Mouse (Mus musculus) left cerebral cortex, adult 8-10 months (tissue): Measurements from ENCODE around the gene Trpc2. TPM values are rescaled to one million over a fixed set of nuclear protein-coding genes. Genes with fewer than 3 reads are reported as not detected.
"Not testable (repeated sequence)": the region's sequence is repeated elsewhere in the genome, so short reads cannot be mapped to it uniquely, and the experiment has no call there.

Source experiments
- DNase-seq, 2 experiments: peaks; one replicate each; pipeline ENCODE4 v3.0.0; 2022; ENCODE audit warnings: low spot score in 2 of 2
- total RNA-seq, 4 experiments: library from RNA; stranded (reverse); gene quantifications; 2 replicates each; pipeline ENCODE4 v1.2.4; 2022

The Trpc2 gene
- 1 to 10 TPM in 3 of 4 experiments, under 1 TPM in 1; 0.61 to 2.4 (median 1.3) TPM for total RNA-seq

- no peak for DNase-seq
Observed at GRCm38 (mm10) chr7:102082816-102083215, at the start of gene Trpc2. Gene Trpc2, plus strand, starts transcription at chr7:102083116.

DNA sequence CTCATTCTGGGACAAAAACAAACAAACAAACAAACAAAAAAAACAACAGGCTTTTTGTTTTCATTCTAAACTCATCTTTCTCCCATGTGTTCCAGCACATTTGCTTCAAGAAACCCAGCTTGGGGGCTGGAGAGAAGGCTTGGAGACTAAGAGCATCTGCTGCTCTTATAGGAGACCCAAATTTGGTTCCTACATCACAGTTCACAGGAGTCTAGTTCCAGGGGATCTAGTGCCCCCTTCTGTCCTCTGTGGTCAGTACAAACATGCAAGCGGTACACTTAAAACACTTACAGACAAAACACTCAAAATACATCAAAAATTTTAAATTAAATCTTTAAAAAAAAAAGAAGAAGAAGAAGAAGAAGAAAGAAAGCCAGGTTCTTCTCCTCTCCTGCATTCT lies 48.0 kb upstream of the Trpc2 start:
- DNase-seq: no peak

DNA sequence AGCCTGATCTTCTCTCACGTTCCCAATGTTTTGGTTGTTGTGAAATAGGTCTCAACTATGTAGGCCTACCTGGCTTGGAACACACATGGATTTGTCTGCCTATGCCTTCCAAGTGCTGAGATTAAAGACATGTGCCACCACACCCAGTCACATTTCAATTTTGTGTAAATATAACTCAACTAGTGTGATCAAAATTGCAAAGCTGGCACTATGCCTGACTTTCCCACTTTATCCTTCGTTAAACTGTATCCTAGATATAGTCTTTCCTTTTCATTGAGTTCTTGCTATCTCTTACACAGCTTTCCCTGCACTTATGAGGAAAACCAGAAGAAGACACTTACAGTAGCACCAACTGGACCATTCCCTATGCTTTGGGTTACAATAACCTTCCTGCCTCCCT lies 47.4 kb upstream of the Trpc2 start:
- DNase-seq: no peak

DNA sequence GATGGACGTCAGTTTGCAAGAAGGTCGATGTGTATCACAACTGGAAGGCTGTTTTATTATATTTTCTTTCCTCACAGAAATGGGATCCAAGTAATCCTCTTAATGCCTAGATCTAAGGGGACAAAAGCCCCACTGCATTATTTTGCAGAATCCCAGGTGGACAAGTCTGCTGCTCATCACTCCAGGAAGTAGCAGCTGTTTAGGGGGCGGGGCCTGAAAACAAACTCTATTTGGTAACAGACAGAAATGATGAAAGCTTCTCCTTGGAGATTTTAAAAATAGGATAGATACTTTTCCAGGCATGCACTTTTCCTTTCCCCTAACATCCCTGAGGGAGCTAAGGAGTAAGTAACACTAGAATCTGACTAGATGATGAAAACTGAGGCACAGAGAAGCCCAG lies 45.6 kb upstream of the Trpc2 start:
- DNase-seq: no peak

GRCm38 (mm10) chr7:102042314-102042713 lies 40.6 kb upstream of the Trpc2 start:
- no peak for DNase-seq

DNA sequence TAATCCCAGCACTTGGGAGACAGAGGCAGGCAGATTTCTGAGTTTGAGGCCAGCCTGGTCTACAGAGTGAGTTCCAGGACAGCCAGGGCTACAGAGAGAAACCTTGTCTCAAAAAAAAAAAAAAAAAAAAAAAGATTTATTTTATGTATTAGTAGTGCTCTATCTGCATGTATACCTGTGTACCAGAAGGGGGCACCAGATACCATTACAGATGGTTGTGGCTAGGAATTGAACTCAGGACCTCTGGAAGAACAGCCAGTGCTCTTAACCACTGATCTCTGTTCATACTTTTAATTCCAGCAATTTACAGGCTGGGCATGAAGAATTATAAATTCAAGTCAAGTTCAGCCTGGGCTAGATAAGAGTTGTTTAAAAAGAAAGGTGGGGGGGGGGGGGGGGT lies 34.4 kb upstream of the Trpc2 start:
- DNase-seq: not testable (repeated sequence)

GRCm38 (mm10) chr7:102061353-102061752 lies 21.6 kb upstream of the Trpc2 start:
- no peak for DNase-seq

- no peak for DNase-seq
Observed at GRCm38 (mm10) chr7:102062203-102062602, 20.7 kb upstream of the Trpc2 start.

- no peak for DNase-seq
Observed at GRCm38 (mm10) chr7:102063891-102064290, 19.0 kb upstream of the Trpc2 start.

GRCm38 (mm10) chr7:102064655-102065045 lies 18.3 kb upstream of the Trpc2 start:
- no peak for DNase-seq

DNA sequence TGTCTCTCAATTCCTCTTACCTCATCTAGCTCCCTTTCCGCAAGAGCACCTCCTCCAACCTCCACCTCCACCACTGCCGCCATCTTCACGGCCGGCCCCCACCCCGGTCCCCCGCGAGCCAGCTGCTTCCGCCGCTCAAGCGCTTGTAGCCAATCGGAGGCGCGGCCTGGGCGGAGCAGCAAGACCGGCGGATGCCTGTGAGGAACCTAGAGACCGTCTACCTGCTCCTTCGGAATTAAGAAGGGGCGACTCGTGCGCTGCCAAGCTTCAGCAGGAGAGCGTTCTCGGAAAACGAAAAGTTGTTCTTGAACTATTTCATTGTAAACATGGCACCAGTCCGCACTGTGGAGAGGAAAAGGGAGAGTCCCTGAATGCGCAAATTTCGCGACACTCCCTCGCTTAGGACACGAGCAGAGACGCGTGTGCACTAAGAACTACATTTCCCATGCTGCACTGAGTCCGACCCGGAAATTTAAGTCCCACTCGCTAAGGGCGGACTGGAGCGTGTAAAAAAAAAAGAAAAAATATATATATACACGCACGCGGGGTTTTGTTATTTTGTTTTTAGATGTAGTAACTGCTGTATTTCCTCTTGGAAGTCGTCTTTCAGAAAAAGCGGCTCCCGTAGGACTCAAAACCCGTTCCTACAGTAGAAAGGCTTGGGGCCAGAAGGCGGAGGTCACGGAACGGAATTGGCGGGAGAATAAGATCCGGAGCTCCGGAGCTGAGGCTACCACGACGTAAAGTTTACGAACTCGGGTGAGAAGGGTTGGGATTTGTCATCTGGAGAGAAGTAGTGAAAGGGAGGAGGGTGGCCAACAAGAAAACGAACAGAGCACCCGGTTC lies 17.6 kb upstream of the Trpc2 start, which contains the start of the genes Rnf121, Xndc1 and Xntrpc:
Gene Rnf121, minus strand, starts transcription at position 424 of the 846 bp plus-strand sequence.
Gene Xndc1, plus strand, starts transcription at position 466 of the 846 bp plus-strand sequence.
Gene Xntrpc, plus strand, starts transcription at position 668 of the 846 bp plus-strand sequence.
- peak; percentile 89 to 93 for DNase-seq

GRCm38 (mm10) chr7:102066363-102066762 lies 16.6 kb upstream of the Trpc2 start:
- no peak for DNase-seq

DNA sequence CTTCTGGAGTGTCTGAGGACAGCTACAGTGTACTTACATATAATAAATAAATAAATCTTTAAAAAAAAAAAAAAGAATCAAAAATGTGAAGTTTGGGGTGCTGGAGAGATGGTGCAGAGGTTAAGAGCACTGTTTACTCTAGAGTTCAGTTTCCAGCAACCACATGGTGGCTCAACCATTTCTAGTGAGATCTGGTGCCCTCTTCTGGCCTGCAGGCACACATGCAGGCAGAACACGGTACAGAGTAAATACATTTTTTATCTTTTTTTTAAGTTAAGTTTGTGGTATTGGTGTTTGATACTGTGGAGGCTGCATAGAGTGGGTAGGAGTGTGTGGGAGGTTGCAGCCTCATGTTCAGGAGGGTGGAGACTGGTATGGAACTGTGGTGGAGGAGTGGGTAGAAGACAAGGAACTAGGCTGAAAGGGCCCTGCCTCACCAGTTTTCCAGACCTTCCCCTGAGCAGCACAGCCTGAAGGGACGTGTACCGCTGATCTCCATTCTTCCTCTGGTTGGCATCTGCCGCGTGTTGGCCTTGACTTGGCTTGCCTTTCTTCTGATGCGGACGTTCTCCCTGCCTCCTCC lies 6.1 kb upstream of the Trpc2 start:
- DNase-seq: no peak

DNA sequence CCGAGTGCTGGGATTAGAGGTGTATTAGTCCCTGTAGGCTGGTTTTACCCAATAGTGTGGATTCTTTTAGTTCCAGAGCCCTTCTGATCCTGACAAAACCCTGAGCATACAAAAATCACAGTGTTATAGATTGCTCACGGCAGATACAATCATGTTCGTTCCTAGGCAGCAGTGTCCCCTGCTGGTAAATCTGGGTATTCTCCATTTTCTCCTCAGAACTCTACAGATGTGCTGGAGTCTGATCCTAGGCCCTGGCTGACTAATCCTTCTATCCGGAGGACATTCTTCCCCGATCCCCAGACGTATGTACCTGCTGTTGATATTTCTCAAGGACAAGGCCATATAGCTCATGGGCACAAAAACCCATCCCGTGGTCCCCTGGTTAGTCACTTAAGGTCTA lies 4.4 kb upstream of the Trpc2 start:
- DNase-seq: no peak

DNA sequence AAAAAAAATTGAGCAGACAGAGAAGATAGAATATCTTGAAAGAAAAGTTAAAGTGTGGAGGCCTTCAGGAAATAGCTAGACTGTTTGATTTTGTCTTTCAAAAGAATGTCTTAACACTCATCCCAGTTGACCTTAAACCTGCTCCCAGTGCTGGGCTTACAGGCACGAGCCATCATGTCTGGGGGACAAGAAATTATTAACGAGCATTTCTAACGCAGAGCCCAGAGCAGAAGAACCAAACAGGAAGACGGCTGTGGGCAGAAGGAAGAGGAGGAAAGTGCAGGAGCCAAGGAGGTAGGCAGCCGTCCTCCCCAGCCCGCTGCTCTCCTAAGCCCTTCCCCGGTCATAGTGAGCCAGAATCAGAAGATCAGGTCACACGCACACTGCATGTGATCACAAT lies 2.6 kb upstream of the Trpc2 start:
- no peak for DNase-seq

GRCm38 (mm10) chr7:102081784-102082183 lies 1.1 kb upstream of the Trpc2 start:
- DNase-seq: no peak

DNA sequence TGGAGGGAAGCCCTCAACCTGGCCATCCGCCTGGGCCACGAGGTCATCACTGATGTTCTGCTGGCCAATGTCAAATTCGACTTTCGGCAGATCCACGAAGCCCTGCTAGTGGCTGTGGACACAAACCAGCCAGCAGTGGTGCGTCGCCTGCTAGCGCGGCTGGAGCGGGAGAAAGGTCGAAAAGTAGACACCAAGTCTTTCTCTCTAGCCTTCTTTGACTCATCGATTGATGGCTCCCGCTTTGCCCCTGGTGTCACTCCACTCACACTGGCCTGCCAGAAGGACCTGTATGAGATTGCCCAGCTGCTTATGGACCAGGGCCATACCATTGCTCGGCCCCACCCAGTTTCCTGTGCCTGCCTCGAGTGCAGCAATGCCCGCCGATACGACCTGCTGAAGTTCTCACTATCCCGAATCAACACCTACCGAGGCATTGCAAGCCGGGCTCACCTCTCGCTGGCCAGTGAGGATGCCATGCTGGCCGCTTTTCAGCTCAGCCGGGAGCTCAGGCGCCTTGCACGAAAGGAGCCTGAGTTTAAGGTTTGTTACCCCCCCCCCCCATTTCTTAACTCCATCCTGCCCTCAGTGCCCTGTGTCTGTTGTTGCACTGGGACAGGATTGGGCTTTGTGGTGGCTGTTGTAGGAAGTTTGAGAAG lies 1.3 kb downstream of the Trpc2 start:
- DNase-seq: no peak

GRCm38 (mm10) chr7:102087336-102087735 lies 4.4 kb downstream of the Trpc2 start:
- DNase-seq: peak in 1 of 2 experiments; percentile 45

GRCm38 (mm10) chr7:102099760-102100661 lies 17.1 kb downstream of the Trpc2 start:
- no peak for DNase-seq

GRCm38 (mm10) chr7:102100868-102101267 lies 18.0 kb downstream of the Trpc2 start:
- DNase-seq: no peak

GRCm38 (mm10) chr7:102101487-102101886 lies 18.6 kb downstream of the Trpc2 start, which contains the start of gene Art1:
Gene Art1, plus strand, starts transcription at chr7:102101743.
- DNase-seq: no peak
